Mouse (Mus musculus) left cerebral cortex, postnatal 36 days (tissue): ENCODE results near the gene Hoxa7. TPM values are rescaled to one million over a fixed set of nuclear protein-coding genes. Genes with fewer than 3 reads are reported as not detected.

ENCODE experiments used
- DNase-seq, 2 experiments: peaks; one replicate each; pipeline ENCODE4 v3.0.0; 2021 to 2022; ENCODE audit warnings: low spot score in 2 of 2, mixed read lengths in 1 of 2
- intact Hi-C: fragments of 180-260 bp; cut with DNase I; formaldehyde crosslinking; loops from one replicate; pipeline ENCODE4 v1.15.1; 2025
- total RNA-seq, 2 experiments: library from RNA; stranded (reverse); gene quantifications; 2 replicates each; pipeline ENCODE4 v1.2.3; 2021

Gene Hoxa7
- total RNA-seq, 2 experiments from 2014 or later = not detected

GRCm38 (mm10) chr6:52205638-52206621 is 15.7 kb downstream of the Hoxa7 start:
- DNase-seq = no peak
- intact Hi-C loops = no loop called here

GRCm38 (mm10) chr6:52205221-52205620 is 16.4 kb downstream of the Hoxa7 start:
- intact Hi-C loops = no loop called here

GRCm38 (mm10) chr6:52204050-52204752 is 17.5 kb downstream of the Hoxa7 start, which contains the start of gene Hoxa5:
TSS of gene Hoxa5 (minus strand) at chr6:52204587.
- intact Hi-C loops = loop anchor here (5.0 kb wide), 1 partner anchor 37 kb away; no protein-coding TSS in a partner anchor
- DNase-seq = no peak

More at GRCm38 (mm10) chr6:52205221-52205620, 16.4 kb downstream of the Hoxa7 start:
- DNase-seq = no peak

GRCm38 (mm10) chr6:52203371-52204049 is 18.1 kb downstream of the Hoxa7 start:
- DNase-seq = no peak
- intact Hi-C loops = loop anchor here (5.0 kb wide), 1 partner anchor 36 kb away; no protein-coding TSS in a partner anchor

GRCm38 (mm10) chr6:52203121-52203370 is 18.6 kb downstream of the Hoxa7 start:
- no peak for DNase-seq
- intact Hi-C loops = loop anchor here (5.0 kb wide), 1 partner anchor 36 kb away; no protein-coding TSS in a partner anchor

GRCm38 (mm10) chr6:52202362-52203120 is 19.1 kb downstream of the Hoxa7 start:
- intact Hi-C loops = loop anchor here (5.0 kb wide), 1 partner anchor 35 kb away; no protein-coding TSS in a partner anchor

GRCm38 (mm10) chr6:52201269-52201668 is 20.4 kb downstream of the Hoxa7 start:
- no peak for DNase-seq
- intact Hi-C loops = loop anchor here (5.0 kb wide), 1 partner anchor 34 kb away; no protein-coding TSS in a partner anchor

More at GRCm38 (mm10) chr6:52202362-52203120, 19.1 kb downstream of the Hoxa7 start:
- no peak for DNase-seq

GRCm38 (mm10) chr6:52200751-52201250 is 20.9 kb downstream of the Hoxa7 start:
- DNase-seq = no peak
- intact Hi-C loops = loop anchor here (5.0 kb wide), 1 partner anchor 34 kb away; no protein-coding TSS in a partner anchor

GRCm38 (mm10) chr6:52200073-52200750 is 21.4 kb downstream of the Hoxa7 start:
- intact Hi-C loops = loop anchor here (5.0 kb wide), 1 partner anchor 33 kb away; no protein-coding TSS in a partner anchor
- no peak for DNase-seq

GRCm38 (mm10) chr6:52197271-52197670 is 24.4 kb downstream of the Hoxa7 start:
- intact Hi-C loops = loop anchor here (5.0 kb wide), 2 partner anchors 195 to 320 kb away; no protein-coding TSS in a partner anchor
- DNase-seq = no peak

- no peak for DNase-seq
- intact Hi-C loops = loop anchor here (5.0 kb wide), 2 partner anchors 195 to 320 kb away; no protein-coding TSS in a partner anchor
These were observed 24.8 kb downstream of the Hoxa7 start for GRCm38 (mm10) chr6:52196811-52197210.

GRCm38 (mm10) chr6:52194690-52195089 is 27.0 kb downstream of the Hoxa7 start:
- intact Hi-C loops = loop anchor here (5.0 kb wide), 2 partner anchors 192 to 317 kb away; no protein-coding TSS in a partner anchor

GRCm38 (mm10) chr6:52191860-52192550 is 29.6 kb downstream of the Hoxa7 start:
- DNase-seq = no peak
- intact Hi-C loops = no loop called here

More at GRCm38 (mm10) chr6:52194690-52195089, 27.0 kb downstream of the Hoxa7 start:
- DNase-seq = no peak

- intact Hi-C loops = no loop called here
- no peak for DNase-seq
These were observed 30.5 kb downstream of the Hoxa7 start, which contains the start of gene Hoxa4 for GRCm38 (mm10) chr6:52190906-52191810. TSS of gene Hoxa4 (minus strand) at chr6:52191753.

GRCm38 (mm10) chr6:52190410-52190809 is 31.2 kb downstream of the Hoxa7 start:
- no peak for DNase-seq
- intact Hi-C loops = no loop called here

- DNase-seq = no peak
- intact Hi-C loops = no loop called here
These were observed 31.7 kb downstream of the Hoxa7 start for GRCm38 (mm10) chr6:52189909-52190308.
